Mouse (Mus musculus): ENCODE measurements at regions not wholly inside any gene's neighbourhood (a gene's known extent, or its start where the extent isn't known, plus 50 kb on each side); places are given as distances from the start of the nearest gene placed in this dataset.

DNA sequence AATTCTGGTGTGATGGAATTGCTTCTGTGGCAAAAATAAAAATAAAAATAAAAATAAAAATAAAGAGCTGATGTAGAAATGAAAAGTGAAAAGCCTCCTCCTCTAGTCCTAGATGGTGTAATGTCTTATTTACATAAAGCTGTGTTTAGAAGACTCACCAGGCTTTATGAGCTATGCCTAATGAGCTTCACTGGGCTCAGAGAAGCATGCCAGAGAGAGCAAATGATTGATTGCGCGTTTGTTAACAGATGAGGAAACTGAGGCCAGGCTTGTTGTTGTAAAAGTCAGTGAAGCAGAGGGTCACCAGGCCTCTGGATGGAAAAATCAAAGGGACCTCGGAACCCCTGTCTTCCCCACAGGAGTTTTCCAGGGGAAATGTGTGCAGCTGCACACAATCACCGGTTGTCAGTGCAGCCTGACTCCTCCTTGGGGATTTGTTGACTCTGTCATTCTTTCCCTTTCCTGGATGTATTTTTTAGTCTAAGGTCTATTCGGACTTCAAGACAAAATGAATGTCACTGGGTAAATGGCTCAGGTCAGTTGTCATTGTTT is 213.8 kb downstream of the Stim2 start:
- Histone ChIP-seq H3K79me2 (ENCODE audit: control insufficient read depth, insufficient read depth) (no peaks in the 10 kb centered on the region), H3K27me3 (ENCODE audit: control insufficient read depth, insufficient read depth, insufficient read length) (peaks cover 3% of the 10 kb centered on the region), H3K36me3 (ENCODE audit: control insufficient read depth, insufficient read depth) (no peaks in the 10 kb centered on the region), H3K79me3 (ENCODE audit: low read depth) (no peaks in the 10 kb centered on the region), H3ac (ENCODE audit: control insufficient read depth, insufficient read length, low read depth) (no peak overlapping the region), H3K4me3 (ENCODE audit: insufficient read depth, poor library complexity, severe bottlenecking) (no peak overlapping the region)
- TF ChIP-seq MYOG (IDR thresholded peaks at IDR 0.05; ENCODE audit: control insufficient read depth, extremely low read depth, insufficient read length) = no peak
- no peak for TF ChIP-seq USF1 (IDR thresholded peaks at IDR 0.05; ENCODE audit: low read depth)
- no peak for TF ChIP-seq MAX (IDR thresholded peaks at IDR 0.05)
- TF ChIP-seq CEBPB (IDR thresholded peaks at IDR 0.05; ENCODE audit: low read depth) = no peak
- TF ChIP-seq CTCF (IDR thresholded peaks at IDR 0.05; ENCODE audit: control insufficient read depth, insufficient read depth, insufficient read length) = no peak
- no peak for TF ChIP-seq MYOD1 (IDR thresholded peaks at IDR 0.05; ENCODE audit: control insufficient read depth, insufficient read length, low read depth)
- no peak for TF ChIP-seq FOSL1 (IDR thresholded peaks at IDR 0.05; ENCODE audit: insufficient read depth, low read length, poor library complexity, severe bottlenecking)

- no peaks in the 10 kb centered on the region for H3K79me2 ChIP-seq (ENCODE audit: control insufficient read depth, insufficient read depth)
- no peaks in the 10 kb centered on the region for H3K27me3 ChIP-seq (ENCODE audit: control insufficient read depth, insufficient read depth, insufficient read length)
- no peaks in the 10 kb centered on the region for H3K79me3 ChIP-seq (ENCODE audit: low read depth)
- H3K36me3 ChIP-seq (ENCODE audit: control insufficient read depth, insufficient read depth) = no peaks in the 10 kb centered on the region
- no peak overlapping the region for H3ac ChIP-seq (ENCODE audit: control insufficient read depth, insufficient read length, low read depth)
- no peak overlapping the region for H3K4me3 ChIP-seq (ENCODE audit: insufficient read depth, poor library complexity, severe bottlenecking)
- no peak for TF ChIP-seq USF1 (IDR thresholded peaks at IDR 0.05; ENCODE audit: low read depth)
- no peak for TF ChIP-seq CTCF (IDR thresholded peaks at IDR 0.05; ENCODE audit: control insufficient read depth, insufficient read depth, insufficient read length)
- no peak for TF ChIP-seq FOSL1 (IDR thresholded peaks at IDR 0.05; ENCODE audit: insufficient read depth, low read length, poor library complexity, severe bottlenecking)
- peak; percentile 20 for TF ChIP-seq CEBPB (IDR thresholded peaks at IDR 0.05; ENCODE audit: low read depth)
- no peak for TF ChIP-seq MYOD1 (IDR thresholded peaks at IDR 0.05; ENCODE audit: control insufficient read depth, insufficient read length, low read depth)
- no peak for TF ChIP-seq MYOG (IDR thresholded peaks at IDR 0.05; ENCODE audit: control insufficient read depth, extremely low read depth, insufficient read length)
- no peak for TF ChIP-seq MAX (IDR thresholded peaks at IDR 0.05)
Observed at GRCm38 (mm10) chr5:54225031-54225430, 226.7 kb downstream of the Stim2 start.

GRCm38 (mm10) chr5:54234580-54234979 is 236.3 kb downstream of the Stim2 start:
- TF ChIP-seq MAX (IDR thresholded peaks at IDR 0.05) (no peak), CTCF (IDR thresholded peaks at IDR 0.05; ENCODE audit: control insufficient read depth, insufficient read depth, insufficient read length) (no peak), MYOD1 (IDR thresholded peaks at IDR 0.05; ENCODE audit: control insufficient read depth, insufficient read length, low read depth) (no peak), MYOG (IDR thresholded peaks at IDR 0.05; ENCODE audit: control insufficient read depth, extremely low read depth, insufficient read length) (no peak), USF1 (IDR thresholded peaks at IDR 0.05; ENCODE audit: low read depth) (no peak)

DNA sequence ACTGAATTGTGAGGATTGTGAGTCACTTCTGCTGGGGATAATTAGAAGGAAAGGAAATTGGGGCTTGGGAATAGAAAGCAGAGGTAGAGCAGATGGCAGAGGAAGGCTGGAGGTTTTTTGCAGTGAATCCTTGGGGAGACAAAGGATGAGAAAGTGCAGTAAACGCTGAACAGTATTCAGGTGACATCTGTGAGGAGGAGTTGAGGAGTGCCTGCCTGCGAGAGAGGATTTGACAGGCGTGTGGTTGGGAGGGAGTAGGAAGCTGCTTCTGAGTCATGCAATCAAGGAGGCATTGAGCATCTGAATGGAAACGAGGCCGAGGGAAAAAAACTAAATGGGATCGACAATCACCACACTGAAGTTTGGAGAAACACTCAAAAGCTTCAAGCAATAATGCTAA is 236.9 kb downstream of the Stim2 start:
- Histone ChIP-seq H3K79me2 (ENCODE audit: control insufficient read depth, insufficient read depth) (no peaks in the 10 kb centered on the region), H3K36me3 (ENCODE audit: control insufficient read depth, insufficient read depth) (no peaks in the 10 kb centered on the region), H3K79me3 (ENCODE audit: low read depth) (no peaks in the 10 kb centered on the region), H3K4me3 (ENCODE audit: insufficient read depth, poor library complexity, severe bottlenecking) (no peak overlapping the region), H3K27me3 (ENCODE audit: control insufficient read depth, insufficient read depth, insufficient read length) (no peaks in the 10 kb centered on the region), H3ac (ENCODE audit: control insufficient read depth, insufficient read length, low read depth) (no peak overlapping the region)
- TF ChIP-seq USF1 (IDR thresholded peaks at IDR 0.05; ENCODE audit: low read depth) = no peak
- no peak for TF ChIP-seq CTCF (IDR thresholded peaks at IDR 0.05; ENCODE audit: control insufficient read depth, insufficient read depth, insufficient read length)
- no peak for TF ChIP-seq MYOD1 (IDR thresholded peaks at IDR 0.05; ENCODE audit: control insufficient read depth, insufficient read length, low read depth)
- TF ChIP-seq FOSL1 (IDR thresholded peaks at IDR 0.05; ENCODE audit: insufficient read depth, low read length, poor library complexity, severe bottlenecking) = no peak
- no peak for TF ChIP-seq CEBPB (IDR thresholded peaks at IDR 0.05; ENCODE audit: low read depth)
- no peak for TF ChIP-seq MAX (IDR thresholded peaks at IDR 0.05)
- no peak for TF ChIP-seq MYOG (IDR thresholded peaks at IDR 0.05; ENCODE audit: control insufficient read depth, extremely low read depth, insufficient read length)

More at GRCm38 (mm10) chr5:54234580-54234979, 236.3 kb downstream of the Stim2 start:
- no peaks in the 10 kb centered on the region for H3K36me3 ChIP-seq (ENCODE audit: control insufficient read depth, insufficient read depth)
- no peaks in the 10 kb centered on the region for H3K79me3 ChIP-seq (ENCODE audit: low read depth)
- H3K79me2 ChIP-seq (ENCODE audit: control insufficient read depth, insufficient read depth) = no peaks in the 10 kb centered on the region
- H3K4me3 ChIP-seq (ENCODE audit: insufficient read depth, poor library complexity, severe bottlenecking) = no peak overlapping the region
- no peaks in the 10 kb centered on the region for H3K27me3 ChIP-seq (ENCODE audit: control insufficient read depth, insufficient read depth, insufficient read length)
- H3ac ChIP-seq (ENCODE audit: control insufficient read depth, insufficient read length, low read depth) = no peak overlapping the region

- H3ac ChIP-seq (ENCODE audit: control insufficient read depth, insufficient read length, low read depth) = no peak overlapping the region
- TF ChIP-seq MYOG (IDR thresholded peaks at IDR 0.05; ENCODE audit: control insufficient read depth, extremely low read depth, insufficient read length) (no peak), MAX (IDR thresholded peaks at IDR 0.05) (no peak), CEBPB (IDR thresholded peaks at IDR 0.05; ENCODE audit: low read depth) (no peak), FOSL1 (IDR thresholded peaks at IDR 0.05; ENCODE audit: insufficient read depth, low read length, poor library complexity, severe bottlenecking) (no peak), CTCF (IDR thresholded peaks at IDR 0.05; ENCODE audit: control insufficient read depth, insufficient read depth, insufficient read length) (no peak), MYOD1 (IDR thresholded peaks at IDR 0.05; ENCODE audit: control insufficient read depth, insufficient read length, low read depth) (no peak), USF1 (IDR thresholded peaks at IDR 0.05; ENCODE audit: low read depth) (no peak)
- no peaks in the 10 kb centered on the region for H3K36me3 ChIP-seq (ENCODE audit: control insufficient read depth, insufficient read depth)
- no peaks in the 10 kb centered on the region for H3K79me3 ChIP-seq (ENCODE audit: low read depth)
- H3K27me3 ChIP-seq (ENCODE audit: control insufficient read depth, insufficient read depth, insufficient read length) = no peaks in the 10 kb centered on the region
- H3K4me3 ChIP-seq (ENCODE audit: insufficient read depth, poor library complexity, severe bottlenecking) = no peak overlapping the region
- no peaks in the 10 kb centered on the region for H3K79me2 ChIP-seq (ENCODE audit: control insufficient read depth, insufficient read depth)
Observed at GRCm38 (mm10) chr5:54237226-54237625, 238.9 kb downstream of the Stim2 start.

All from C2C12 (cell line).